Mouse (Mus musculus) midbrain, embryonic 14.5 days (tissue): ENCODE results near the gene Fem1b. TPM values are rescaled to one million over a fixed set of nuclear protein-coding genes. Genes with fewer than 3 reads are reported as not detected.
A peak's percentile ranks its signal among the peaks of the same experiment; 100 is the strongest.

Experiments
- ATAC-seq: fragments of 200-750 bp; cut with Nextera tagmentation; 2 replicates; pipeline ENCODE4 v1.8.0; 2017; ENCODE audit warnings: moderate number of reproducible peaks, moderate library complexity; ENCODE audit not compliant: low FRiP score, low TSS enrichment
- DNase-seq: peaks from one replicate; pipeline ENCODE4 v3.0.0-alpha.2; 2015
- H3K27ac ChIP-seq: fragments of 300-500 bp; sonication (generic); replicated peaks from 2 replicates; pipeline ENCODE4 v1.5.1; 2014; ENCODE audit warnings: mild to moderate bottlenecking, low read depth, low read length, moderate library complexity
- H3K27me3 ChIP-seq: fragments of 300-500 bp; sonication (generic); 2 replicates; pipeline ENCODE4 v1.6.1; 2014; ENCODE audit warnings: low read length, control low read depth, mixed read lengths; ENCODE audit not compliant: control insufficient read depth, insufficient read depth
- H3K36me3 ChIP-seq: fragments of 300-500 bp; sonication (generic); 2 replicates; pipeline ENCODE4 v1.6.1; 2014; ENCODE audit warnings: low read length, control low read depth; ENCODE audit not compliant: control insufficient read depth, insufficient read depth
- H3K4me1 ChIP-seq: fragments of 300-500 bp; sonication (generic); 2 replicates; pipeline ENCODE4 v1.6.1; 2014; ENCODE audit warnings: mild to moderate bottlenecking, antibody characterized with exemption, low read length, control low read depth; ENCODE audit not compliant: control insufficient read depth, insufficient read depth
- H3K4me2 ChIP-seq: fragments of 300-500 bp; sonication (generic); 2 replicates; pipeline ENCODE4 v1.6.1; 2014; ENCODE audit warnings: mild to moderate bottlenecking, low read length, moderate library complexity
- H3K4me3 ChIP-seq: fragments of 300-500 bp; sonication (generic); replicated peaks from 2 replicates; pipeline ENCODE4 v1.5.1; 2014; ENCODE audit warnings: low read depth, low read length
- H3K9ac ChIP-seq: fragments of 300-500 bp; sonication (generic); replicated peaks from 2 replicates; pipeline ENCODE4 v1.6.1; 2014; ENCODE audit warnings: mild to moderate bottlenecking, low read length, moderate library complexity
- H3K9me3 ChIP-seq: fragments of 300-500 bp; sonication (generic); 2 replicates; pipeline ENCODE4 v1.6.1; 2016; ENCODE audit warnings: low read length, control low read depth, mixed read lengths; ENCODE audit not compliant: control insufficient read depth
- WGBS: fragments of 180-500 bp; shearing (Covaris S2); extraction: QIAGEN DNeasy Blood & Tissue Kit; methylation state at CpG from one replicate; pipeline ENCODE4 v1.1.7; 2014; 5-methylcytosine and 5-hydroxymethylcytosine counted together
- polyA plus RNA-seq: library from polyadenylated mRNA; unstranded; fragments of >200 nt; fragmentation: Nextera tagmentation; extraction: Ambion mirVana; gene quantifications from 2 replicates; pipeline ENCODE4 v1.2.1, GENCODE M21; 2014

Fem1b gene
- polyA plus RNA-seq, 1 experiment from 2014 or later: 103 TPM

- no peak for DNase-seq
- Histone ChIP-seq H3K27me3 (no peaks in the 10 kb centered on the region), H3K36me3 (no peaks in the 10 kb centered on the region), H3K4me2 (no peak overlapping the region), H3K4me1 (peaks cover 19% of the 10 kb centered on the region), H3K9me3 (no peaks in the 10 kb centered on the region), H3K4me3 (no peak overlapping the region), H3K9ac (no peak overlapping the region), H3K27ac (no peak overlapping the region)
- no peak for ATAC-seq
- 90% methylated on average over 9 of the region's 9 CpGs for WGBS
Observed at GRCm38 (mm10) chr9:62778721-62779120, 33.0 kb downstream of the Fem1b start.

GRCm38 (mm10) chr9:62777461-62777860 lies 34.3 kb downstream of the Fem1b start:
- Histone ChIP-seq H3K27me3 (no peaks in the 10 kb centered on the region), H3K36me3 (no peaks in the 10 kb centered on the region), H3K27ac (no peak overlapping the region), H3K4me1 (peaks cover 6% of the 10 kb centered on the region; the same call in 1 of the 2 replicates), H3K9me3 (no peaks in the 10 kb centered on the region), H3K4me2 (no peak overlapping the region), H3K9ac (no peak overlapping the region), H3K4me3 (no peak overlapping the region)
- 14% methylated on average over 5 of the region's 5 CpGs for WGBS
- DNase-seq (peak; percentile 82), ATAC-seq (peak; percentile 67; the same call in 1 of the 2 replicates)

GRCm38 (mm10) chr9:62775464-62775863 lies 36.3 kb downstream of the Fem1b start:
- Histone ChIP-seq H3K4me3 (no peak overlapping the region), H3K36me3 (no peaks in the 10 kb centered on the region), H3K27me3 (no peaks in the 10 kb centered on the region), H3K27ac (no peak overlapping the region), H3K4me2 (no peak overlapping the region), H3K4me1 (no peaks in the 10 kb centered on the region), H3K9ac (no peak overlapping the region), H3K9me3 (no peaks in the 10 kb centered on the region)
- DNase-seq (no peak), ATAC-seq (no peak)
- 67% methylated on average over 4 of the region's 4 CpGs for WGBS

- no peak overlapping the region for H3K4me3 ChIP-seq
- no peaks in the 10 kb centered on the region for H3K4me1 ChIP-seq
Observed at GRCm38 (mm10) chr9:62772746-62773145, 39.0 kb downstream of the Fem1b start.

GRCm38 (mm10) chr9:62768361-62768760 lies 43.4 kb downstream of the Fem1b start:
- Histone ChIP-seq H3K27ac (no peak overlapping the region), H3K4me1 (no peaks in the 10 kb centered on the region), H3K4me3 (no peak overlapping the region), H3K4me2 (no peak overlapping the region), H3K27me3 (no peaks in the 10 kb centered on the region), H3K36me3 (no peaks in the 10 kb centered on the region), H3K9me3 (no peaks in the 10 kb centered on the region), H3K9ac (no peak overlapping the region)
- no peak for DNase-seq
- WGBS: 88% methylated on average over 5 of the region's 5 CpGs
- ATAC-seq: no peak

More at GRCm38 (mm10) chr9:62772746-62773145, 39.0 kb downstream of the Fem1b start:
- no peak overlapping the region for H3K9ac ChIP-seq
- no peak overlapping the region for H3K4me2 ChIP-seq
- H3K9me3 ChIP-seq: no peaks in the 10 kb centered on the region
- DNase-seq: no peak
- no peak overlapping the region for H3K27ac ChIP-seq
- H3K36me3 ChIP-seq: no peaks in the 10 kb centered on the region
- 78% methylated on average over 8 of the region's 8 CpGs for WGBS
- ATAC-seq: no peak
- H3K27me3 ChIP-seq: no peaks in the 10 kb centered on the region

- Histone ChIP-seq H3K4me1 (no peaks in the 10 kb centered on the region), H3K27me3 (no peaks in the 10 kb centered on the region), H3K36me3 (no peaks in the 10 kb centered on the region), H3K9me3 (no peaks in the 10 kb centered on the region), H3K9ac (no peak overlapping the region), H3K27ac (no peak overlapping the region), H3K4me3 (no peak overlapping the region), H3K4me2 (no peak overlapping the region)
- no peak for DNase-seq
- ATAC-seq: no peak
- WGBS: 73% methylated on average over 17 of the region's 17 CpGs
Observed at GRCm38 (mm10) chr9:62767464-62767863, 44.3 kb downstream of the Fem1b start.

- no peak overlapping the region for H3K4me2 ChIP-seq
- H3K27ac ChIP-seq: no peak overlapping the region
- ATAC-seq: no peak
- no peaks in the 10 kb centered on the region for H3K9me3 ChIP-seq
- no peaks in the 10 kb centered on the region for H3K4me1 ChIP-seq
- H3K4me3 ChIP-seq: no peak overlapping the region
- no peak overlapping the region for H3K9ac ChIP-seq
- no peak for DNase-seq
- 73% methylated on average over 4 of the region's 4 CpGs for WGBS
- H3K27me3 ChIP-seq: no peaks in the 10 kb centered on the region
- H3K36me3 ChIP-seq: no peaks in the 10 kb centered on the region
Observed at GRCm38 (mm10) chr9:62765346-62765745, 46.4 kb downstream of the Fem1b start.

GRCm38 (mm10) chr9:62763478-62763877 lies 48.3 kb downstream of the Fem1b start:
- no peak for ATAC-seq
- Histone ChIP-seq H3K4me1 (no peaks in the 10 kb centered on the region), H3K27ac (no peak overlapping the region), H3K4me2 (peak overlapping the region; percentile 28), H3K9me3 (no peaks in the 10 kb centered on the region), H3K36me3 (no peaks in the 10 kb centered on the region), H3K9ac (no peak overlapping the region), H3K4me3 (no peak overlapping the region), H3K27me3 (no peaks in the 10 kb centered on the region)
- whole genome bisulfite sequencing: 15% methylated on average over 13 of the region's 13 CpGs
- peak; percentile 40 for DNase-seq

GRCm38 (mm10) chr9:62759601-62760000 lies 52.1 kb downstream of the Fem1b start:
- Histone ChIP-seq H3K27ac (no peak overlapping the region), H3K9ac (no peak overlapping the region), H3K9me3 (no peaks in the 10 kb centered on the region), H3K27me3 (no peaks in the 10 kb centered on the region), H3K4me3 (no peak overlapping the region), H3K36me3 (no peaks in the 10 kb centered on the region), H3K4me2 (no peak overlapping the region), H3K4me1 (no peaks in the 10 kb centered on the region)
- ATAC-seq (no peak), DNase-seq (no peak)
- WGBS: 72% methylated on average over 3 of the region's 3 CpGs
